Mouse (Mus musculus) neural tube, embryonic 13.5 days (tissue): ENCODE results near the gene Flot1. TPM values are rescaled to one million over a fixed set of nuclear protein-coding genes. Genes with fewer than 3 reads are reported as not detected.
A peak's percentile ranks its signal among the peaks of the same experiment; 100 is the strongest.

Experiments used
- ATAC-seq: fragments of 200-750 bp; cut with Nextera tagmentation; 2 replicates; pipeline ENCODE4 v1.8.0; 2017; ENCODE audit warnings: low read depth, mild to moderate bottlenecking, moderate TSS enrichment, moderate library complexity
- H3K27ac ChIP-seq: fragments of 300-500 bp; sonication (generic); replicated peaks from 2 replicates; pipeline ENCODE4 v1.5.1; 2015; ENCODE audit warnings: moderate library complexity, mild to moderate bottlenecking, inconsistent platforms
- H3K27me3 ChIP-seq: fragments of 300-500 bp; sonication (generic); 2 replicates; pipeline ENCODE4 v1.6.1; 2015; ENCODE audit warnings: mild to moderate bottlenecking, inconsistent platforms
- H3K36me3 ChIP-seq: fragments of 300-500 bp; sonication (generic); 2 replicates; pipeline ENCODE4 v1.6.1; 2015; ENCODE audit warnings: mild to moderate bottlenecking, inconsistent platforms
- H3K4me1 ChIP-seq: fragments of 300-500 bp; sonication (generic); replicated peaks from 2 replicates; pipeline ENCODE4 v1.6.1; 2015; ENCODE audit warnings: inconsistent platforms
- H3K4me2 ChIP-seq: fragments of 300-500 bp; sonication (generic); 2 replicates; pipeline ENCODE4 v1.6.1; 2015; ENCODE audit warnings: inconsistent platforms, mild to moderate bottlenecking, moderate library complexity
- H3K4me3 ChIP-seq: fragments of 300-500 bp; sonication (generic); 2 replicates; pipeline ENCODE4 v1.5.1; 2015; ENCODE audit warnings: mild to moderate bottlenecking, inconsistent platforms
- H3K9ac ChIP-seq: fragments of 300-500 bp; sonication (generic); 2 replicates; pipeline ENCODE4 v1.6.1; 2015; ENCODE audit warnings: moderate library complexity, mild to moderate bottlenecking, inconsistent platforms
- H3K9me3 ChIP-seq: fragments of 300-500 bp; sonication (generic); 2 replicates; pipeline ENCODE4 v1.6.1; 2016; ENCODE audit warnings: inconsistent platforms
- WGBS: fragments of 180-500 bp; shearing (Covaris S2); methylation state at CpG from one replicate; pipeline ENCODE4 v1.1.7; 2015; 5-methylcytosine and 5-hydroxymethylcytosine counted together
- polyA plus RNA-seq: library from polyadenylated mRNA; unstranded; fragments of >200 nt; fragmentation: Nextera tagmentation; extraction: Ambion mirVana; gene quantifications from 2 replicates; pipeline ENCODE4 v1.2.1, GENCODE M21; 2015

The Flot1 gene
- polyA plus RNA-seq, 1 experiment from 2014 or later, result 93.6 TPM

DNA sequence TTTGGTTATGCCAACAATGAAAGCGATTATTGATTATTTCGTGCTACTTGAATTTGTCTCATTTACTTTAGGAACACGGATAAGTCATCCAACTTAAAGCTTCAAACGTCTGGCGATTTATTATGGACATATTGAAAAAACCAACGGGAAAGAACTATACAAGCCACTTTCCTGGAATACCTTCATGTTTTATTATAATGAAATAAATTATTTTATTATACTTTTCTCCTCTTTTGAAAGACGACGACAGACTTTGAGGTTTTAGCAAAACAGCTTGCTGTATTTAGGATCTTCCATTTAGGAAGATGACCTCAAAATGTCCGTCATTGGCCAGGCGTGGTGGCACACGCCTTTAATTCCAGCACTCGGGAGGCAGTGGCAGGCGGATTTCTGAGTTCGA, 17.5 kb downstream of the Flot1 start:
- Histone ChIP-seq H3K27ac (peak overlapping the region; percentile 76), H3K9ac (0 out of 2 replicates have a peak overlapping the region, but pooled peaks have one; percentile 54), H3K4me2 (peak overlapping the region; percentile 78), H3K4me3 (peak overlapping the region; percentile 62), H3K36me3 (peaks cover 21% of the 10 kb centered on the region), H3K27me3 (no peaks in the 10 kb centered on the region), H3K4me1 (peaks cover 37% of the 10 kb centered on the region), H3K9me3 (no peaks in the 10 kb centered on the region)
- ATAC-seq, result no peak
- WGBS, result 61% methylated on average over 14 of the region's 14 CpGs

DNA sequence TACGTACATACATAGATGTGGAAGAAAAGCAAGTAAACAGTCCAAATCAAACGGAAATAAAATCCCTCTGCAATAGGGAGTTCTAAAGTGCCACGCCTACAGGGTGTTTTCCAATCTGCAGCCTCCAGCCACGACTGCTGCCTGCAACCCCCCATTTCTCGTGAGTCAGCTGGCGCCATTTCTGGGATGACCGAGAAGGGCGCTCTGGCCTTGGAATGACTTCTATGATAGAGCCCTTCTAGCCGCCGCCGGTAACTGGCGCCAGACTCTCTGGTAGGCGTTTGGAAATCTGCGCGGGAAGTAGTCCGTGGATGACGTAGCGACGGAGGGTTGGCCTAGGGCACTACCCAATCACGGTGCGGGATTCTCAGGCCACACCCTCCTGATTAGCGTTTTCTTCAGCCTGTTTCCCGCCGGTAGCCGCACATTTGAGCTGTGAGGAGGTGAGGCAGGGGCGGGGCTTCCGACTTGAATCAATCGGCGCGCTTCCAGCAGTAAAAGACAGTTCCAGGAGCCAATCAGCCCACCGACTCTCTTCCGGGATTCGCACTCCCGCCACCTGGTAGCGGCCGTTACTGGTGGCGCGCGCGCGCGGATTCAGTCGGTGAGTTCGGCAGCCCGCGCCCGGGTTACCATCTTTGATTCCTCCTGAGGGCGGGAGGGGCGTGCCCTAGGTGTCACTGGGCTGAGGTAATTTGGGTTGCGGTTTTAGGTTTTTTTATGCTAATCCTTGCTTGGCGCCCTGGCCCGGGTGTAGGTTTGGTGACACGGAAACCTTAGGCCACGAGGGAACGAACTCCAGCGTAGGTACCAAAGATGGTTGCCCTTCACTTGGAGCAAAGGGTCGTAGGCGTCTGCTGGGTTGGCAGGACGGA, 18.3 kb downstream of the Flot1 start, which contains the start of gene Mdc1:
Gene Mdc1 (plus strand): TSS at position 440 of the 875 bp plus-strand sequence.
- Histone ChIP-seq H3K9ac (peak within 1 kb of the TSS; percentile 68), H3K4me1 (peaks cover 29% of the 10 kb centered on the region), H3K9me3 (no peaks in the 10 kb centered on the region), H3K36me3 (peaks cover 21% of the 10 kb centered on the region), H3K27me3 (no peaks in the 10 kb centered on the region), H3K27ac (peak within 1 kb of the TSS; percentile 76), H3K4me3 (peak within 1 kb of the TSS; percentile 62), H3K4me2 (peak within 1 kb of the TSS; percentile 78)
- peak; percentile 91 for ATAC-seq
- WGBS, result under 1% methylated on average over 59 of the region's 59 CpGs

DNA sequence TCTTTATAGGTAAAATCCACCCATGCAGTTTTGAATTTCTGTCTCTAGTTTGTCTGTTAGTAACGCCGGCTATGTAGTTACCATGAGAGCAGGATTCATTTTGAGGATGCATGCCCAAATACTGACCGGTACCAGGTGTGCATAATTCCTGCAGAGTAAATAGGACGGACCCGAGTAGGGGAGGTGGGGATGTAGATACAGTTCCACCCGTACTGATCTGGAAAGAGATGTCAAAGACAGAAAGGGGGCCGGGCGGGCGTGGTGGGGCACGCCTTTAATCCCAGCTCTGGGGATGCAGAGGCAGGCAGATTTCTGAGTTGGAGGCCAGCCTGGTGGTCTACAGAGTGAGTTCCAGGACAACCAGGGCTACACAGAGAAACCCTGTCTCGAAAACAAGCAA, 19.0 kb downstream of the Flot1 start:
- Histone ChIP-seq H3K4me3 (peak overlapping the region; percentile 62), H3K9me3 (no peaks in the 10 kb centered on the region), H3K27ac (peak overlapping the region; percentile 73), H3K27me3 (no peaks in the 10 kb centered on the region), H3K4me2 (peak overlapping the region; percentile 78), H3K4me1 (peaks cover 26% of the 10 kb centered on the region), H3K9ac (peak overlapping the region; percentile 68), H3K36me3 (peaks cover 23% of the 10 kb centered on the region)
- ATAC-seq, result no peak
- 19% methylated on average over 11 of the region's 11 CpGs for WGBS

DNA sequence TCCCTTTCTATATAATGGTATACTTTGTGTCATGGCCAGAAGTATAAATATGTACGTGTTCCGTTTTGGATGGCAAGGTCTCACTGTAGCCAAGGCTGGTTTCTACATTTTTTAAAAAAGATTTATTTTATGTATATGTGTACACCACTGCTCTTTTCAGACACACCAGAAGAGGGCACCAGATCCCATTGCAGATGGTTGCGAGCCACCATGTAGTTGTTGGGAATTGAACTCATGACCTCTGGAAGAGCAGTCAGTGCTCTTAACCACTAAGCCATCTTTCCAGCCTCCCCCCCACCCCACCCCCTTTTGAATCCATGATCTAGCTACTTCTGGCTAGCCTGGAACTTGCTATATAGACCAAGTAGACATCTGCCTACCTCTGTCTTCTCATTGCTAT, 20.5 kb downstream of the Flot1 start:
- no peaks in the 10 kb centered on the region for H3K9me3 ChIP-seq
- no peaks in the 10 kb centered on the region for H3K27me3 ChIP-seq
- H3K4me2 ChIP-seq, result no peak overlapping the region
- no peak overlapping the region for H3K9ac ChIP-seq
- no peak for ATAC-seq
- H3K36me3 ChIP-seq, result peaks cover 38% of the 10 kb centered on the region
- H3K4me3 ChIP-seq, result no peak overlapping the region
- WGBS, result 92% methylated on average over 3 of the region's 3 CpGs
- H3K27ac ChIP-seq, result no peak overlapping the region
- H3K4me1 ChIP-seq, result peaks cover 26% of the 10 kb centered on the region

DNA sequence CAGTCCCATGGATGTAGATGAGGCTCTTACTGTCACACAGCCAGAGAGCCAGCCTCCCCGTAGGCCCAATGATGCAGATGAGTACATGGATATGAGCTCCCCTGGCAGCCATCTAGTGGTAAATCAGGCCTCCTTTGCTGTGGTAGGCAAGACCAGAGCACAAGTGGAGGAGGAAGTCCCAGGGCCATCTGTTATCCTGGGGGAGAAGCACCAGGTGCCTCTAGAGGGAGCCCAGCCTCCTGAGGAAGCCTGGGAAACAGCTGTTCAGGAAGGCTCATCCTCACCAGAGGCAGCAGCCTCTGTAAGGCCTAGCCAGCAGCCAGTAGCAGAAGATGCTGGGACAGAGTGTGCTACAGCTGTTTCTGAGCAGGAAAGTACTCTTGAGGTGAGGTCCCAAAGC, 25.1 kb downstream of the Flot1 start:
- Histone ChIP-seq H3K4me2 (no peak overlapping the region), H3K4me3 (no peak overlapping the region), H3K36me3 (peaks cover 81% of the 10 kb centered on the region), H3K27me3 (no peaks in the 10 kb centered on the region), H3K27ac (no peak overlapping the region), H3K9ac (no peak overlapping the region), H3K4me1 (no peaks in the 10 kb centered on the region), H3K9me3 (no peaks in the 10 kb centered on the region)
- 50% methylated on average over 1 of the region's 1 CpGs for WGBS
- 0 out of 2 replicates have a peak, but pooled peaks have one; percentile 29 for ATAC-seq

DNA sequence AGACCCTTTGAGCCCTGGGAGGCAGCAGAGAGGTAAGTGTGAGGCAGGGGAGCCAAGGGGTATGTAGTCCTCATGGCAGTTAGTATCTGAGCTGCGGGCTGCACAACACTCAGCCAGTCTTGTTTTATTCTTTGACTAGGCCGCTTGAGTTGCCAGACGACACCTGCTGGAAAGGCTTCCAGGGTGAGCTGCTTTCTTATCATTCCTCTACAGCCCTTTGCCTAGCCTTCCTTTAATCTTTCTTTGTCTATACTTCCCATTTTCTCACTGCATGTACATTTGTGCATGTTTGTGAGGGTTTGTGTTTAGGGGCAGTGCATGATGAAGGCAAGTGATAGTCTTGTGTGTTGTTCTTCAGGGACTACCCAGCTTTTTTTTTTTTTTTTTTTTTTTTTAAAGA, 27.9 kb downstream of the Flot1 start:
- Histone ChIP-seq H3K36me3 (peaks cover 87% of the 10 kb centered on the region), H3K27ac (no peak overlapping the region), H3K4me2 (no peak overlapping the region), H3K4me3 (no peak overlapping the region), H3K9ac (no peak overlapping the region), H3K27me3 (no peaks in the 10 kb centered on the region), H3K9me3 (no peaks in the 10 kb centered on the region), H3K4me1 (no peaks in the 10 kb centered on the region)
- WGBS, result 95% methylated on average over 3 of the region's 3 CpGs
- no peak for ATAC-seq

DNA sequence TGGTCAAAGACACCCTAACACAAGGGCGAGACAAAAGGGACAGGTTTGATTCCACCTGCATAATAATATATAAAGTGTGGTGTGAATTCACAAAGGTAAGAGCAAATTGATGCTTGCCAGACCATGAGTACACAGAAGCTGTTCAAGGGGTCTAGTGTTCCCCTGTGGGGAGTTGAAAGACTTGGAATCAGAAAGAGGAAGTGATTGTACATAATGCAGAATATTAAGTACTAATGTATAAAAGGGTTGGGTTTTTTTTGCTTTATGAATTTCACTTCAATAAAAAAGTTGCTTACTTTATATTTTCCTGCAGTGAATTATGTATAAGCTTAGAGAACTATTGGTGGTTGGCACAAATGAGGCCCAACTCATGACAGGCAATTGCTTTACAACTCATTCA, 36.3 kb downstream of the Flot1 start:
- Histone ChIP-seq H3K4me2 (no peak overlapping the region), H3K27me3 (no peaks in the 10 kb centered on the region), H3K9me3 (no peaks in the 10 kb centered on the region), H3K27ac (no peak overlapping the region), H3K4me1 (peaks cover 15% of the 10 kb centered on the region), H3K9ac (no peak overlapping the region), H3K4me3 (no peak overlapping the region), H3K36me3 (peaks cover 27% of the 10 kb centered on the region)
- ATAC-seq, result no peak
- WGBS, result 92% methylated on average over 1 of the region's 1 CpGs

DNA sequence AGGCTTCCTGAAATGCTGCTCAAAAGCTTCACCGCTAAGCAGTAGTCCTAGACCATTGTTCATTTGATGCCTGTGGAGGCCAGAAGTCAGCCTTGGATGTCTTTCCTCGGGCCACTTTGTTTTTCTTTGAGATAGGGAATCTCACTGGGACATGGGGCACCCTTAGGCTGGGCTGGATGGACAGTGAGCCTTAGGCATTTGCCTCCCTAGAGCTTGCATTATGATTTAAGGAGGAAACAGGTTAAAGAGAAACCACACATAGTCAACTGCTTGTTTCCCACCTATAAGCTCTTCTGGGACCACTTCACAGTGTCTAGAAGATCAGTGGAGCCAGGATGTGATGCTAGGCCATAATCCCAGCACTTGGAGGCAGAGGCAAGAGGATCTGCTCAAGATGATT, 36.8 kb downstream of the Flot1 start:
- Histone ChIP-seq H3K27me3 (no peaks in the 10 kb centered on the region), H3K4me2 (no peak overlapping the region), H3K4me3 (no peak overlapping the region), H3K4me1 (peaks cover 20% of the 10 kb centered on the region), H3K27ac (no peak overlapping the region), H3K9me3 (no peaks in the 10 kb centered on the region), H3K9ac (no peak overlapping the region), H3K36me3 (peaks cover 22% of the 10 kb centered on the region)
- no peak for ATAC-seq
- 64% methylated on average over 2 of the region's 2 CpGs for WGBS

DNA sequence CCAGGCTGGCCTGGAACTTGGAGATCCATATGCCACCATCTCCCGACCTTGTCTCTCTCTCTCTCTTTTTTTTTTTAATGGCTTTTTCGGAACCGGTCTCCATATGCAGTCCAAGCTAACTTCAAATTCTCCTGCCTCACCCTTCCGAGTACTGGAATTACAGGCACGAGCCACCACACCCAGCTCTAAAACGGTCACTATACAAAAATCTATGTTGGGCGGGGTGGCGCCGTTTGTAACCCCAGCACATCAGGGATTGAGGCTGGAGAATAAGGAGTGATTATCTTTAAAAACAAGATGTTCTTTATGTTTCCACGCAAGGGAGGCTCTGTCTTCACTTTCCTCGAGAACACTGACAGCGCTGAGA, 37.8 kb downstream of the Flot1 start:
- Histone ChIP-seq H3K4me2 (peak overlapping the region; percentile 70), H3K9ac (peak overlapping the region; percentile 83), H3K4me3 (peak overlapping the region; percentile 78), H3K27ac (peak overlapping the region; percentile 96), H3K27me3 (no peaks in the 10 kb centered on the region), H3K36me3 (peaks cover 19% of the 10 kb centered on the region), H3K4me1 (peaks cover 24% of the 10 kb centered on the region), H3K9me3 (no peaks in the 10 kb centered on the region)
- WGBS, result 4% methylated on average over 12 of the region's 12 CpGs
- ATAC-seq, result peak; percentile 3; the same call in 1 of the 2 replicates

DNA sequence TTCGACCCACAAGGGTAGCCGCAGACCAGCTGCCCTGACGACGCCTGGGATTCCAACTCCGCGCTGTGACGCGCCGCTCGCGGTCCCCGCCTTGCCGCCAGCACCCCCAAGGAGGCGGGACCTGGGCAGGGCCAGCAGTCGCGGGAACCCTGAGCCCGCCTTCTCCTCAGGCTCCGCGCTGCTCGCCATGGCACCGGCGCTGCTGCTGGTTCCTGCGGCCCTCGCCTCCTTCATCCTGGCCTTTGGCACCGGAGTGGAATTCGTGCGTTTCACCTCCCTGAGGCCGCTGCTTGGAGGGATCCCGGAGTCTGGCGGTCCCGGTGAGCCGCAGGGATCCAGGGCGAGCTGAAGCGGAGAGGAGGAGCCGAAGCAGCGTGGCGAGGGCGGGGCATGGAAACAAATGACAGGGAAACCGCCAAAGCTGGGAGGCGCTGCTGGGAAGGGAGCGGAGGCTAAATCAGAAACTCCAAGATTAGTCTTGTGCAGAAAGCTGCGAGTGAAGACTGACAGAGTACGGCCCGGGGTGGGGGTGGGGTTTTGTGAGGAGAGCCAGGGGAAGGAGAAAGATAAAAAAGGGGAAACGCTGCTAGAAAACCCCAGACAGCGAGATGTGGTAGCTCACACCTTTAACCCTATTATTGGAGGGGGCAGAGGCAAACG, 38.3 kb downstream of the Flot1 start, which contains the start of gene Nrm:
Gene Nrm (plus strand): TSS at position 121 of the 660 bp plus-strand sequence.
- Histone ChIP-seq H3K9me3 (no peaks in the 10 kb centered on the region), H3K27ac (peak within 1 kb of the TSS; percentile 96), H3K4me1 (peaks cover 24% of the 10 kb centered on the region), H3K4me3 (peak within 1 kb of the TSS; percentile 78), H3K9ac (peak within 1 kb of the TSS; percentile 83), H3K36me3 (peaks cover 19% of the 10 kb centered on the region), H3K4me2 (peak within 1 kb of the TSS; percentile 70), H3K27me3 (no peaks in the 10 kb centered on the region)
- WGBS, result under 1% methylated on average over 47 of the region's 47 CpGs
- peak; percentile 90 for ATAC-seq

DNA sequence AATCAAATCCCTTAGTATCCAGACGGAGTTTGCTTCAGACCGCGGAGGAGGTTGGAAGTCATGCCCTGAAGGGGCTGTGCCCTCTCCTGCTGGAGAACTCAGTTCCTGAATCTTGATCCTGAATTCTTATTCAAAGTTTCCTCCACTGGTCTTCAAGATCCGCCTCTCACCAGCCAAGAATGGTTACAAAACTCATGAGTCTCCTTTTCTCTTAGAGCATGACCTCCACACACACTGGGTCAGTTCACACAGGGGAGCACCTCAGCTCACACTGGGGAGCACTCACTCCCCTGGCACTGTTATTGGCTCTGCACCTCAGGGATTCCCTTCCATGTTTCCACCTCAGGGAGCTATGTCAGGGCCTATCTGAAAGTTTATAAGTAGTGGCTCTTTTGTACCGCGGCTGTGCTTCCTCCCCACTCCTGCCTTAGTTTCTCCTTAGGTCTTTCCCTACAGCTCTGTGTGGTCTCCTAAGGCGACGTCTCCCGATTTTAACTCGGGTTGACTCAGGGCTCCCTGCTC, 41.9 kb downstream of the Flot1 start:
- ATAC-seq, result no peak
- Histone ChIP-seq H3K4me1 (peaks cover 56% of the 10 kb centered on the region), H3K27ac (peak overlapping the region; percentile 98), H3K9ac (peak overlapping the region; percentile 95), H3K4me3 (peak overlapping the region; percentile 81), H3K27me3 (no peaks in the 10 kb centered on the region), H3K36me3 (peaks cover 4% of the 10 kb centered on the region), H3K4me2 (peak overlapping the region; percentile 100), H3K9me3 (no peaks in the 10 kb centered on the region)
- WGBS, result 18% methylated on average over 10 of the region's 10 CpGs
